Mouse (Mus musculus): ENCODE results near the gene Rabl2. TPM values are rescaled to one million over a fixed set of nuclear protein-coding genes. Genes with fewer than 3 reads are reported as not detected.

Rabl2 gene
- total RNA-seq, 2 experiments from 2014 or later, result 27.1 to 31.2 TPM

DNA sequence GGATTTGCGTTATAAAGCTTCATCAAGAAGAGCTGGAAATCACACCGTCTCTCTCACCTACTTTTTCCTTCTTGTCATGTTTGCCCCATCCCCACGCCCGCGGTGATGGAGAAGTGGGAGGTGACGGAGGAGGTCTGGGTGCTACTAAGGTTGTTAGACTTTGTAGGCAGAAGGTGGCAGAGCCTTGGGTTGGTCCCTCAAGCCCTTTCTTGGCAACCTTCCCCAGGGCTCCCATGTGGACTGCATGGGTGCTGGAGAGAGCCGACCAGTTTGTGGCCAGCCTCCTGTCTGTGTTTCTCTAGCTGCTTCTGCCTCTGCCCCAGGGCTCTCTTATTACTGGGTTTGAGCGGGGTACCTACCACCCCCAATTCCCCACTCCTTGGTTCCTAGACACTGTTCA lies 41.2 kb downstream of the Rabl2 start:
- no peak for DNase-seq

- peak; percentile 52 to 62 for DNase-seq
These were observed 42.9 kb downstream of the Rabl2 start for GRCm38 (mm10) chr15:89548837-89549236.

DNA sequence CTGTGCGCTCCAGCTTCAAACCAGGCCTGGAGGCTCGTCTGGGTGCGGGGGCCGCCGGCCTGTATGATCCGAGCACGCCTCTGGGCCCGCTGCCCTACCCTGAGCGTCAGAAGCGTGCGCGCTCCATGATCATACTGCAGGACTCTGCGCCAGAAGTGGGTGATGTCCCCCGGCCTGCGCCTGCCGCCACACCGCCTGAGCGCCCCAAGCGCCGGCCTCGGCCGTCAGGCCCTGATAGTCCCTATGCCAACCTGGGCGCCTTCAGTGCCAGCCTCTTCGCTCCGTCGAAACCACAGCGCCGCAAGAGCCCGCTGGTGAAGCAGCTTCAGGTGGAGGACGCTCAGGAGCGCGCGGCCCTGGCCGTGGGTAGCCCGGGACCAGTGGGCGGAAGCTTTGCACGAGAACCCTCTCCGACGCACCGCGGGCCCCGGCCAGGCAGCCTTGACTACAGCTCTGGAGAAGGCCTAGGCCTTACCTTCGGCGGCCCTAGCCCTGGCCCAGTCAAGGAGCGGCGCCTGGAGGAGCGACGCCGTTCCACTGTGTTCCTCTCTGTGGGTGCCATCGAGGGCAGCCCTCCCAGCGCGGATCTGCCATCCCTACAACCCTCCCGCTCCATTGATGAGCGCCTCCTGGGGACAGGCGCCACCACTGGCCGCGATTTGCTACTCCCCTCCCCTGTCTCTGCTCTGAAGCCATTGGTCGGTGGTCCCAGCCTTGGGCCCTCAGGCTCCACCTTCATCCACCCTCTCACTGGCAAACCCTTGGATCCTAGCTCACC lies 43.7 kb downstream of the Rabl2 start:
- DNase-seq, result no peak

GRCm38 (mm10) chr15:89547321-89547720 lies 44.4 kb downstream of the Rabl2 start:
- DNase-seq, result no peak

DNA sequence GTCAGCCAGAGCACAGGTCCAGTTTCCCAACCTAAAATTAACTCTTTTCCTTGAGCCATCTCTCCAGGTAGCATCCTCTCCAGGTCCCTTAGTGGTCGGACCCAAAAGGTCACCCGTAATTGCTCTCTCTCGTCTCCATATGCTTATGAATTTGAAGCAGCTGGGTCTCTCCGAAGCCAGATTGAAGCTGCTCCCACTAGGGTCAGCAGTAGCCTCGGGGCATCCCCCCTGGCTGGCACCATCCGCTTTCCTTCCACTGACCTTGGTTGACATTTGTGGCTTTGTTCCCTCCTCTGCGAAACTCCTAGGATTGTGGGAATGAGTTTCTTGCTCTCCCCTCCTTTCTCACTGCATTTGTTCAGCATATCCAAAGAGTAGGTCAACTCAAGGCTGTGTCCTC lies 47.6 kb downstream of the Rabl2 start:
- DNase-seq, result no peak

GRCm38 (mm10) chr15:89533843-89534207 lies 57.9 kb downstream of the Rabl2 start:
- DNase-seq, result no peak

- no peak for DNase-seq
These were observed 58.5 kb downstream of the Rabl2 start for GRCm38 (mm10) chr15:89532924-89533842.

Other genes with a start within 250 kb of the Rabl2 start
- gene Lmf2, start 236.3 kb downstream of the Rabl2 start, total RNA-seq (2021), result 10 to 100 TPM; 19.7 to 21.4 TPM
- gene Ncaph2, start 236.2 kb downstream of the Rabl2 start, total RNA-seq (2021), result 10 to 100 TPM; 87.0 to 95.3 TPM
- gene Sco2, start 218.1 kb downstream of the Rabl2 start, total RNA-seq (2021), result 10 to 100 TPM; 31.5 to 32.6 TPM
- gene Tymp, start 214.9 kb downstream of the Rabl2 start, total RNA-seq (2021), result 1 to 10 TPM; 1.4 to 1.5 TPM
- 1 to 10 TPM; 2.7 to 2.8 TPM for gene Odf3b, start 212.6 kb downstream of the Rabl2 start, total RNA-seq (2021)
- under 1 TPM; 0.25 to 0.68 TPM for gene Klhdc7b, start 207.0 kb downstream of the Rabl2 start, total RNA-seq (2021)
- not detected for gene Syce3, start 181.4 kb downstream of the Rabl2 start, total RNA-seq (2021)
- 1 to 10 TPM; 1.8 to 2.3 TPM for gene Cpt1b, start 166.1 kb downstream of the Rabl2 start, total RNA-seq (2021)
- gene C730034F03Rik, start 162.3 kb downstream of the Rabl2 start, total RNA-seq (2021), result 1 to 10 TPM; 2.6 to 3.1 TPM
- under 1 TPM in 1 of 2 experiments, not detected in 1; 0.30 TPM for gene Gm44502, start 162.2 kb downstream of the Rabl2 start, total RNA-seq (2021)
- gene Chkb, start 162.0 kb downstream of the Rabl2 start, total RNA-seq (2021), result 10 to 100 TPM; 37.5 to 43.0 TPM
- 100 to 1,000 TPM; 248 to 284 TPM for gene Mapk8ip2, start 138.0 kb downstream of the Rabl2 start, total RNA-seq (2021)
- gene Arsa, start 114.5 kb downstream of the Rabl2 start, total RNA-seq (2021), result 10 to 100 TPM; 28.6 to 30.6 TPM
- gene Shank3, start 92.3 kb downstream of the Rabl2 start, total RNA-seq (2021), result 100 to 1,000 TPM; 244 to 255 TPM
- gene Acr, start 23.6 kb downstream of the Rabl2 start, total RNA-seq (2021), result 1 to 10 TPM in 1 of 2 experiments, under 1 TPM in 1; 0.91 to 1.2 TPM
- gene Syt10, start 249.9 kb upstream of the Rabl2 start, total RNA-seq (2021), result 10 to 100 TPM; 15.0 to 22.4 TPM

Measured in layer of hippocampus, postnatal 36 days (tissue).